Mouse (Mus musculus): ENCODE results near the gene Mtcl1. TPM values are rescaled to one million over a fixed set of nuclear protein-coding genes. Genes with fewer than 3 reads are reported as not detected.

Mtcl1 gene
- polyA plus RNA-seq, 1 experiment from 2014 or later, result 8.6 TPM

GRCm38 (mm10) chr17:66416436-66416835, 33.1 kb downstream of the Mtcl1 start:
- Histone ChIP-seq H3K9ac (replicated peaks; ENCODE audit: low read depth) (no peak overlapping the region), H3K4me1 (ENCODE audit: insufficient read depth, low read depth, low read length) (peaks cover 9% of the 10 kb centered on the region; the same call in 1 of the 2 replicates), H3K36me3 (ENCODE audit: insufficient read depth, low read length) (no peaks in the 10 kb centered on the region), H3K4me2 (replicated peaks; ENCODE audit: low read depth, low read length) (peak overlapping the region; percentile 52), H3K9me3 (ENCODE audit: low read length) (no peaks in the 10 kb centered on the region), H3K27ac (ENCODE audit: low read length) (no peak overlapping the region), H3K4me3 (ENCODE audit: low read depth, low read length) (0 out of 2 replicates have a peak overlapping the region, but pooled peaks have one; percentile 21), H3K27me3 (replicated peaks; ENCODE audit: insufficient read depth, low read length) (no peaks in the 10 kb centered on the region)
- DNase-seq (ENCODE audit: low spot score) (no peak), ATAC-seq (no peak)
- WGBS, result 48% methylated on average over 7 of the region's 7 CpGs
- TF ChIP-seq CTCF (IDR thresholded peaks at IDR 0.05) (no peak), EP300 (IDR thresholded peaks at IDR 0.05) (no peak)

GRCm38 (mm10) chr17:66414331-66414730, 35.2 kb downstream of the Mtcl1 start:
- 94% methylated on average over 1 of the region's 1 CpGs for WGBS
- no peak overlapping the region for H3K4me3 ChIP-seq (ENCODE audit: low read depth, low read length)
- H3K4me2 ChIP-seq (replicated peaks; ENCODE audit: low read depth, low read length), result no peak overlapping the region
- no peaks in the 10 kb centered on the region for H3K36me3 ChIP-seq (ENCODE audit: insufficient read depth, low read length)
- H3K9me3 ChIP-seq (ENCODE audit: low read length), result no peaks in the 10 kb centered on the region
- TF ChIP-seq CTCF (IDR thresholded peaks at IDR 0.05) (no peak), EP300 (IDR thresholded peaks at IDR 0.05) (no peak)
- H3K27ac ChIP-seq (ENCODE audit: low read length), result no peak overlapping the region
- peaks cover 9% of the 10 kb centered on the region; the same call in 1 of the 2 replicates for H3K4me1 ChIP-seq (ENCODE audit: insufficient read depth, low read depth, low read length)
- H3K27me3 ChIP-seq (replicated peaks; ENCODE audit: insufficient read depth, low read length), result no peaks in the 10 kb centered on the region
- ATAC-seq (no peak), DNase-seq (ENCODE audit: low spot score) (no peak)
- H3K9ac ChIP-seq (replicated peaks; ENCODE audit: low read depth), result no peak overlapping the region

GRCm38 (mm10) chr17:66412155-66412970, 37.2 kb downstream of the Mtcl1 start:
- Histone ChIP-seq H3K9me3 (ENCODE audit: low read length) (no peaks in the 10 kb centered on the region), H3K27ac (ENCODE audit: low read length) (no peak overlapping the region), H3K27me3 (replicated peaks; ENCODE audit: insufficient read depth, low read length) (no peaks in the 10 kb centered on the region), H3K4me1 (ENCODE audit: insufficient read depth, low read depth, low read length) (peaks cover 7% of the 10 kb centered on the region; the same call in 1 of the 2 replicates), H3K9ac (replicated peaks; ENCODE audit: low read depth) (no peak overlapping the region), H3K4me3 (ENCODE audit: low read depth, low read length) (no peak overlapping the region), H3K4me2 (replicated peaks; ENCODE audit: low read depth, low read length) (no peak overlapping the region), H3K36me3 (ENCODE audit: insufficient read depth, low read length) (no peaks in the 10 kb centered on the region)
- WGBS, result 68% methylated on average over 12 of the region's 12 CpGs
- ATAC-seq (no peak), DNase-seq (ENCODE audit: low spot score) (no peak)
- TF ChIP-seq EP300 (IDR thresholded peaks at IDR 0.05), result no peak
- no peak for TF ChIP-seq CTCF (IDR thresholded peaks at IDR 0.05)

GRCm38 (mm10) chr17:66410884-66411426, 38.6 kb downstream of the Mtcl1 start:
- Histone ChIP-seq H3K4me2 (replicated peaks; ENCODE audit: low read depth, low read length) (no peak overlapping the region), H3K27me3 (replicated peaks; ENCODE audit: insufficient read depth, low read length) (no peaks in the 10 kb centered on the region), H3K36me3 (ENCODE audit: insufficient read depth, low read length) (no peaks in the 10 kb centered on the region), H3K27ac (ENCODE audit: low read length) (no peak overlapping the region), H3K4me1 (ENCODE audit: insufficient read depth, low read depth, low read length) (no peaks in the 10 kb centered on the region), H3K9ac (replicated peaks; ENCODE audit: low read depth) (no peak overlapping the region), H3K9me3 (ENCODE audit: low read length) (no peaks in the 10 kb centered on the region), H3K4me3 (ENCODE audit: low read depth, low read length) (no peak overlapping the region)
- 93% methylated on average over 11 of the region's 11 CpGs for WGBS
- DNase-seq (ENCODE audit: low spot score) (no peak), ATAC-seq (no peak)
- TF ChIP-seq EP300 (IDR thresholded peaks at IDR 0.05), result no peak
- TF ChIP-seq CTCF (IDR thresholded peaks at IDR 0.05), result no peak

- ATAC-seq (no peak), DNase-seq (ENCODE audit: low spot score) (no peak)
- H3K4me2 ChIP-seq (replicated peaks; ENCODE audit: low read depth, low read length), result no peak overlapping the region
- peaks cover 12% of the 10 kb centered on the region; the same call in 1 of the 2 replicates for H3K4me1 ChIP-seq (ENCODE audit: insufficient read depth, low read depth, low read length)
- no peaks in the 10 kb centered on the region for H3K27me3 ChIP-seq (replicated peaks; ENCODE audit: insufficient read depth, low read length)
- TF ChIP-seq CTCF (IDR thresholded peaks at IDR 0.05) (no peak), EP300 (IDR thresholded peaks at IDR 0.05) (no peak)
- no peaks in the 10 kb centered on the region for H3K36me3 ChIP-seq (ENCODE audit: insufficient read depth, low read length)
- no peak overlapping the region for H3K27ac ChIP-seq (ENCODE audit: low read length)
- WGBS, result 46% methylated on average over 9 of the region's 9 CpGs
- no peak overlapping the region for H3K9ac ChIP-seq (replicated peaks; ENCODE audit: low read depth)
- no peaks in the 10 kb centered on the region for H3K9me3 ChIP-seq (ENCODE audit: low read length)
- no peak overlapping the region for H3K4me3 ChIP-seq (ENCODE audit: low read depth, low read length)
Observed at GRCm38 (mm10) chr17:66409070-66409605, 40.4 kb downstream of the Mtcl1 start.

GRCm38 (mm10) chr17:66408400-66408799, 41.1 kb downstream of the Mtcl1 start:
- ATAC-seq (no peak), DNase-seq (ENCODE audit: low spot score) (no peak)
- no peak overlapping the region for H3K9ac ChIP-seq (replicated peaks; ENCODE audit: low read depth)
- H3K4me1 ChIP-seq (ENCODE audit: insufficient read depth, low read depth, low read length), result peaks cover 12% of the 10 kb centered on the region; the same call in 1 of the 2 replicates
- no peaks in the 10 kb centered on the region for H3K27me3 ChIP-seq (replicated peaks; ENCODE audit: insufficient read depth, low read length)
- H3K4me3 ChIP-seq (ENCODE audit: low read depth, low read length), result no peak overlapping the region
- TF ChIP-seq EP300 (IDR thresholded peaks at IDR 0.05) (no peak), CTCF (IDR thresholded peaks at IDR 0.05) (no peak)
- no peaks in the 10 kb centered on the region for H3K36me3 ChIP-seq (ENCODE audit: insufficient read depth, low read length)
- no peaks in the 10 kb centered on the region for H3K9me3 ChIP-seq (ENCODE audit: low read length)
- no peak overlapping the region for H3K27ac ChIP-seq (ENCODE audit: low read length)
- no peak overlapping the region for H3K4me2 ChIP-seq (replicated peaks; ENCODE audit: low read depth, low read length)
- 85% methylated on average over 5 of the region's 5 CpGs for WGBS

All from lung, postnatal 0 days (tissue).